Mouse (Mus musculus) midbrain, embryonic 16.5 days (tissue): ENCODE measurements around the gene Dock6. TPM values are rescaled to one million over a fixed set of nuclear protein-coding genes. Genes with fewer than 3 reads are reported as not detected.

ENCODE experiments used
- ATAC-seq: fragments of 200-750 bp; cut with Nextera tagmentation; 2 replicates; pipeline ENCODE4 v1.8.0; 2017; ENCODE audit warnings: moderate TSS enrichment
- H3K27ac ChIP-seq: fragments of 300-500 bp; sonication (generic); 2 replicates; pipeline ENCODE4 v1.5.1; 2014; ENCODE audit warnings: mild to moderate bottlenecking, low read length, mixed read lengths
- H3K27me3 ChIP-seq: fragments of 300-500 bp; sonication (generic); 2 replicates; pipeline ENCODE4 v1.6.1; 2014; ENCODE audit warnings: low read depth, low read length, mixed read lengths; ENCODE audit not compliant: control insufficient read depth, insufficient read depth
- H3K36me3 ChIP-seq: fragments of 300-500 bp; sonication (generic); 2 replicates; pipeline ENCODE4 v1.6.1; 2014; ENCODE audit warnings: mild to moderate bottlenecking, low read length, moderate library complexity, mixed read lengths; ENCODE audit not compliant: control insufficient read depth, insufficient read depth
- H3K4me1 ChIP-seq: fragments of 300-500 bp; sonication (generic); 2 replicates; pipeline ENCODE4 v1.6.1; 2014; ENCODE audit warnings: mild to moderate bottlenecking, low read length, mixed read lengths; ENCODE audit not compliant: control insufficient read depth, insufficient read depth
- H3K4me2 ChIP-seq: fragments of 300-500 bp; sonication (generic); 2 replicates; pipeline ENCODE4 v1.6.1; 2014; ENCODE audit warnings: mild to moderate bottlenecking, low read length, mixed read lengths
- H3K4me3 ChIP-seq: fragments of 300-500 bp; sonication (generic); 2 replicates; pipeline ENCODE4 v1.5.1; 2014; ENCODE audit warnings: low read depth, mild to moderate bottlenecking, low read length, moderate library complexity, mixed read lengths
- H3K9ac ChIP-seq: fragments of 300-500 bp; sonication (generic); 2 replicates; pipeline ENCODE4 v1.6.1; 2014; ENCODE audit warnings: low read depth, low read length, mixed read lengths
- H3K9me3 ChIP-seq: fragments of 300-500 bp; sonication (generic); replicated peaks from 2 replicates; pipeline ENCODE4 v1.6.1; 2014; ENCODE audit warnings: mild to moderate bottlenecking, low read length, mixed read lengths; ENCODE audit not compliant: control insufficient read depth, poor library complexity, severe bottlenecking
- WGBS: fragments of 180-500 bp; shearing (Covaris S2); extraction: QIAGEN DNeasy Blood & Tissue Kit; methylation state at CpG from one replicate; pipeline ENCODE4 v1.1.7; 2014; 5-methylcytosine and 5-hydroxymethylcytosine counted together
- polyA plus RNA-seq: library from polyadenylated mRNA; unstranded; fragments of >200 nt; fragmentation: Nextera tagmentation; extraction: Ambion mirVana; gene quantifications from 2 replicates; pipeline ENCODE4 v1.2.1, GENCODE M21; 2015

Gene Dock6
- polyA plus RNA-seq, 1 experiment from 2014 or later: 13.4 TPM

DNA sequence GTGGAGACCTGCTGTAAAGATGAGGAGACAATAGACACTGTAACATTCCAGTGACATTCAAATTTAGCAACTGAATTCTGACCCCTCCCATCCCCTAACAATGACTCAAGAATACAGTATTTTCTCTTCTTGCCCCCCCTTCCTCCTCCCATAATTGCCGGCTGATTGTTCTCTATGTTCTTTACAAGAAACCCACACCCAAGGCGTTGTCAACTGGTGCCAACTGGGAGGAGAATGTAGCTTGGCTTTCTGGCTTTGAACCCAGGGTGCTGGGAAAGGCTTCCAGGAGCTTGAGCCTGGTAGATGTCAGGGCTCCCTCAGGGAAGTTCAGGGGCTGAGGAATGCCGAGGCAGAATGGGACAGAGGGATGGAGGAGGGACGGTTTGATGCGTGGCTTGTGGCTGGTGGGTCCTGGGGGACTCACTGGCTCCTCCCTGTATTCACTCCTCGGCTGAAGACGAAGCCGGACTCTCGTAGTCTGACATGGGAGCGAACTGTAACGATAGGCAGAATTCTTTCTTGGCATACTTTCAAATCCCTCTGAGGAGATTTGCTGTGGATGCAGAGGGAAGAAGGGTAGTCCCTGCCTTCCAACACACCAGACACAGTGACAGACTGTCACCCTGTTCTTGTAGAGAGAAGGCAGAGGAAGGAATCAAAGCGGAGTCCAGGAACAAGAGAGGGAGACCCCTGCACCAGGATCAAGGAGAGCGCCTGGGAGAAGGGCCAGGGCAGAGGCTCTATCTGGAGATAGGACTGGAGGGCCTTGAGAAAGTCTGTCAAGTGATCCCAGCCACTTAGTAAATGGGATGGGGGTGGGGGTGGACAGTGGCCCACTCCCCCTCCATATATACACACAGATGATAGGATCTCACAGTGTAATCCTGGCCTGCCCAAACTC lies 83.7 kb downstream of the Dock6 start:
- H3K4me3 ChIP-seq: no peak overlapping the region
- 54% methylated on average over 13 of the region's 13 CpGs for WGBS
- no peak overlapping the region for H3K9ac ChIP-seq
- no peaks in the 10 kb centered on the region for H3K27me3 ChIP-seq
- H3K4me1 ChIP-seq: peaks cover 3% of the 10 kb centered on the region; the same call in 1 of the 2 replicates
- no peak overlapping the region for H3K4me2 ChIP-seq
- no peaks in the 10 kb centered on the region for H3K9me3 ChIP-seq
- H3K27ac ChIP-seq: no peak overlapping the region
- ATAC-seq: no peak
- H3K36me3 ChIP-seq: no peaks in the 10 kb centered on the region

DNA sequence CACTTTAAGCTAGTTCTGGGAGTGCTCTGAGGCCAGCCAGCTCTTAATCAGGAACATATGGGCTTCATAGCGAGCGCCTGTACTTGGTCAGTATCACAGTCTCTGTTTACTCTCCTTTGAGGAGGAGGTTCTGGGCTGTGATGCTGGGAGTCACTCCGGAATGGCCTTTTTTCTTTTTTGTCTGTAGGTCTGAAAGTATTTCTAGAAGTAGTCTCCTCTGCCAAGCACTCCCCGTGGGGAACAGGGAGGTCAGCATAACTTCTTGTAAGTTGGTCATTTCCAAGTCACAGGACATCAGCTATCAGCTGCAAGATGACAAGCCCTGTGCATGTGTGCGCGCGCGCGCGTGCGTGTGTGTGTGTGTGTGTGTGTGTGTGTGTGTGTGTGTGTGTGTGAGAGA lies 84.5 kb downstream of the Dock6 start:
- Histone ChIP-seq H3K9ac (no peak overlapping the region), H3K4me3 (no peak overlapping the region), H3K4me2 (no peak overlapping the region), H3K27me3 (no peaks in the 10 kb centered on the region), H3K4me1 (peaks cover 3% of the 10 kb centered on the region; the same call in 1 of the 2 replicates), H3K9me3 (no peaks in the 10 kb centered on the region), H3K27ac (no peak overlapping the region), H3K36me3 (no peaks in the 10 kb centered on the region)
- 87% methylated on average over 11 of the region's 11 CpGs for WGBS
- ATAC-seq: no peak

DNA sequence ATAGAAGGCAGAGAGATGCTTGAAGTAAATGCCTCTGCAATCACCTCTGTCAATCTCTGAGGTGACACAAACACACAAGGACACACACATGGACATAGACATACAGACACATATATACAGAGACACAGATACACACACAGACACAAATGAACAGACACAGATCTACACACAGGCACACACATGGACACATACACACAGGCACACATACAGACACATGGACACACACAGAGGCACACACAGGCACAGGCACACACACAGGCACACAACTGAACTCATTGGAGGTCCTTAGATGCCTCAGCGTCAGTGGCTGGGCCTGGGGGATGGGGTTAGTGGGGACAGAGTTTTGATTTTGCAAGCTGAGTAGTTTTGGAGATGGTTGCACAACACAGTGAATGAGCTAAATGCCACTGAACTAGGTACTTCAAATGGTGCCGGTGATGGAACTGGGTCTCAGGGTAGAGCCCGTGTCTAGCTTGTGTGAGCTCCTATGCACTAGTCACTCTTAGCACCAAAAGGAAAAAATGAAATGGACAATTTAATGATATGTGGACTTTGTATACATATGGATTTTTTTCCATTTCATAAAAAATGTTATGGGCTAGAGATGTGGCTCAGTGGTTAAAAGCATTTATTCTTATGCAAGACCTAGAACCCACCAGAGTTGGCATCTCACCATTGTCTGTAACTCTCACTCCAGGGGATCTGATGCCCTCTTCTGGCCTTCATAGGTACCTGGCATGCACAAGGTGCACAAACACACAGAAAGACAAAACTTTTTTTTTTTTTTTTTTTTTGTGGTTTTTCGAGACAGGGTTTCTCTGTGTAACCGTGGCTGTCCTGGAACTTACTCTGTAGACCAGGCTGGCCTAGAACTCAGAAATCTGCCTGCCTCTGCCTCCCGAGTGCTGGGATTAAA lies 88.1 kb downstream of the Dock6 start:
- no peaks in the 10 kb centered on the region for H3K9me3 ChIP-seq
- no peak overlapping the region for H3K4me2 ChIP-seq
- WGBS: 98% methylated on average over 6 of the region's 6 CpGs
- H3K4me1 ChIP-seq: peaks cover 7% of the 10 kb centered on the region
- H3K27me3 ChIP-seq: no peaks in the 10 kb centered on the region
- H3K27ac ChIP-seq: no peak overlapping the region
- H3K4me3 ChIP-seq: no peak overlapping the region
- no peak overlapping the region for H3K9ac ChIP-seq
- H3K36me3 ChIP-seq: no peaks in the 10 kb centered on the region
- ATAC-seq: no peak

DNA sequence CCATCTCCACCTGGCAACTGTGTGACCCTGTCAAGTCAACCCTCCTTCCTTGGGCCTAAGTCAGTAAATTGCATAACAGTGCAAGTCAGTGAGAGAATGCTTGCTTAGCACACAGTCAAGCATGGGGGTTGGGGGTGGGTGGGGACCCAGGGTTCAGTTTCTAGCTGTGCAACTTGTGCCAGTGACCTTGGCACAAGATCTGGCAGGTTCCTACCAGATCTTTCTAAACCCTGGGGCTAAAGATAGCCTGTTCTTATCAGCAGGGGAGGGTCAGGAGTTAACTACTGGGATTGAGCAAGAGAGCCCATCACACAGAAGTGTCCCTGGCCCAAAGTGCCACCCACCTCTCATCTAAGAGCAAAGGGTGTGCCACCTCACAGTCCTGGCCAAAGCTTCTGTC lies 90.3 kb downstream of the Dock6 start:
- peaks cover 4% of the 10 kb centered on the region for H3K4me1 ChIP-seq
- H3K9me3 ChIP-seq: no peaks in the 10 kb centered on the region
- H3K4me2 ChIP-seq: no peak overlapping the region
- ATAC-seq: no peak
- no peak overlapping the region for H3K4me3 ChIP-seq
- no peak overlapping the region for H3K27ac ChIP-seq
- no peaks in the 10 kb centered on the region for H3K36me3 ChIP-seq
- H3K9ac ChIP-seq: no peak overlapping the region
- no peaks in the 10 kb centered on the region for H3K27me3 ChIP-seq

DNA sequence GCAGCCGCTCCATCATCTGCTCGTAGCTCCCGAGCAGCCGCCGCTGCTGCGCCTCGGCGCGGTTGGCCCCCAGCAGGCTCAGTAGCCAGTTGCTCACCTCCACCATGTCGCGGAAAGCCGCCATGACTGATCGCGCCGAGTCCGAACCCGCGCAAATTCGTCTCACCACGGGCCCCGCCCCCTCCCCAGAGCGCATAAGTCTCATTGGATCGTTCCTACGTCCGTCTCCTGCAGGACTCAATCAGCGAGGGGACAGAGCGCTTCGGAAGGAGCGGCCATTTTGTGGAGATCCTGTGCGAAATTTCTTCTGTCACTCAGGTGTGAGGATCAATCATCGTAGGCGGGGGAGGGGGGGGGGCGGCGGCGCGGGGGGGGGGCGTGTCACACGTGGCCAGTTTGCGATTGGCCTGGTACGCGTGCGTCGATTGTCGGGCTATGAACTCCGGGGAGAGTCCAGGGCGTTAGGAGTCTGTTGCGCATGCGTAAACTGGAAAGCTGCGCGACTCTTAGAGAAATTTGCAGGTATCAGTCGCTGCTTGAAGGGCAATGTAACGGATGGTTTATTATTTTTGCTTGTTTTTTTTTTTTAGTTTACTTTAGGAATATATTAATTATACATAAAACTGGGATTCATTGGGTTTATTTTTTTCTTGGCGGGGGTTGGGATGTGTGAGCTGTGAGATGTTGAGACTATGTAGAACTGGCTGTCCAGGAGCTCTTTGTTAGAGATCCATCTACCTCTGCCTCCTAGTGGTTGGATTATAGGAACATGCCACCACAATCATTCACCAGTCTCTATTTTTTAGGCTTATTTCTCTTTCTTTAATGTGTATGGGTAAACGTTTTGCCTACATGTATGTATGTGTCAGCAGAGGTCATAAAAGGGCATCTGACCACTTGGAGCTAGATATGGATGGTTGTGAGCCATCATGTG lies 92.0 kb downstream of the Dock6 start, which contains the start of gene Spc24:
TSS of gene Spc24 (minus strand) at position 149 of the 934 bp plus-strand sequence.
- H3K4me3 ChIP-seq: peak within 1 kb of the TSS; percentile 83
- peak within 1 kb of the TSS; percentile 83 for H3K27ac ChIP-seq

DNA sequence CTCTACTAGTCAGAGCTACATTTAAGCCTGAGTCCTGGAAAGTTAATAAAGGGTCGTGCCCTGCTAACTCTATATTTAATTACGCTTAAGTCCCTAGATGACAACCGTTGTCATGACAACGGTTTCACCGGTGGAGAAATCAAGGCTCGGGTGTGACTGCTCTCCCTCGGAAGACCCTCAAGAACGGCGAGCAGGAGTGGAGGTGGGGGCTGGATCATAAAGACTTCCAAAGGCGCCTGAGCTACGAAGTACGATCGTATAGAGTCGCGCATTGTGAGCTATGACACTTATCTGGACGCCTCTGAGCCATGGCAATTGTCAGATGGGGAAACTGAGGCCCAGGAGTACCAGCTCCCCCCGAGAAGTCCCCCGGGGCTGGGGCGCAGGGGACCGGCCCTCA lies 92.7 kb downstream of the Dock6 start:
- H3K9me3 ChIP-seq: no peaks in the 10 kb centered on the region
- WGBS: under 1% methylated on average over 20 of the region's 20 CpGs
- ATAC-seq: peak; percentile 52
- H3K27me3 ChIP-seq: no peaks in the 10 kb centered on the region
- no peak overlapping the region for H3K27ac ChIP-seq
- H3K9ac ChIP-seq: peak overlapping the region; percentile 62
- H3K4me3 ChIP-seq: peak overlapping the region; percentile 83
- H3K4me2 ChIP-seq: peak overlapping the region; percentile 96
- no peaks in the 10 kb centered on the region for H3K36me3 ChIP-seq
- peaks cover 4% of the 10 kb centered on the region for H3K4me1 ChIP-seq

More for the DNA sequence above, 92.0 kb downstream of the Dock6 start, which contains the start of gene Spc24:
- no peaks in the 10 kb centered on the region for H3K36me3 ChIP-seq
- H3K9me3 ChIP-seq: no peaks in the 10 kb centered on the region
- peak within 1 kb of the TSS; percentile 96 for H3K4me2 ChIP-seq
- no peaks in the 10 kb centered on the region for H3K27me3 ChIP-seq
- peak within 1 kb of the TSS; percentile 62 for H3K9ac ChIP-seq
- 1% methylated on average over 51 of the region's 54 CpGs for WGBS
- peaks cover 4% of the 10 kb centered on the region for H3K4me1 ChIP-seq
- peak; percentile 98 for ATAC-seq

DNA sequence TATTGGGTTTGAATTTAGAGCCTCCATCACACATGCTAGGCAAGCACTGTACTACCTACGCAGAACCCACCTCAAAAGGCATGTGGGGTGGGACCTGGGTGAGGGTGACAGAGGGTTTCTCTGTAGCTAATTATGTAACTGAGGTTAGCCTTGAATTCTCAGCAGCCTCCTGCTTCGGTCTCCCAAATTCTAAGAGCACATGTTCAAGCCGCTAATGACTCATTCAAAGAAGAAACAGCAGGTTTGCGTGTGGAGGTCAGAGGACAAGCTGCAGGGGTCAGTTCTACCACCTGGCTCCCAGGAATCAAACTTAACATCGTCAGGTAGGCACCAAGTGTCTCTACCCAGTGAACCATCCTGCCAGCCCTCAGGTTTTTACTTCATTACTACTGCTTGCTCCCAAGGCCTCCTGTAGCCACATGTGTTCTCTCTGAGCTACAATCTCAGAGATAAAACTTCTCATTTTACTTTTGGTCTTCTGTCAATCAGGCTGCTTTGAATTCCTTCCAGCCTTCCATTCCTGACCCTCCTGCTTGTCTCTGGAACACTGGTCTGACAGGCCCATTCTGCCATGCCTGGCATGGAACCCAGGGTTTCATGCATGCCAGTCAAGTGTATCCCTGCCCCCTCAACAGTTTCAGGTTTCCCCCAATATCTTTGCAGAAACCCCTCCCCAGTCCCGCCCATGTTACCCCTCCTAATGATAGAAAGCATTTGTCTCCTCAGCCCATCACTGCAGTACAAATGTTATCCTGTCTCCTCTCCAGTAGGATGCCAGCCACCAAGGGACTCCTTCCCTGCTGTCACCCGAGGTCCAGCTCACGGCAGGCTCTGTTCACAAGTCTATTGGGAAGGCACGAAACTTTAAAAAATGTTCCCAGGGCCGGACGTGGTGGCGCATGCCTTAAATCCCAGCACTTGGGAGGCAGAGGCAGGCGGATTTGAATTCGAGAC lies 93.6 kb downstream of the Dock6 start:
- no peaks in the 10 kb centered on the region for H3K27me3 ChIP-seq
- no peak overlapping the region for H3K9ac ChIP-seq
- WGBS: 60% methylated on average over 14 of the region's 14 CpGs
- no peaks in the 10 kb centered on the region for H3K9me3 ChIP-seq
- H3K4me3 ChIP-seq: peak overlapping the region; percentile 83
- H3K27ac ChIP-seq: no peak overlapping the region
- no peaks in the 10 kb centered on the region for H3K36me3 ChIP-seq
- peaks cover 4% of the 10 kb centered on the region for H3K4me1 ChIP-seq
- no peak for ATAC-seq
- H3K4me2 ChIP-seq: peak overlapping the region; percentile 96
